Mouse (Mus musculus) liver, adult (tissue): ENCODE results near the gene Cox14.
"Not testable (repeated sequence)": the region's sequence is repeated elsewhere in the genome, so short reads cannot be mapped to it uniquely, and the experiment has no call there.

ENCODE experiments used
- GATA4 ChIP-seq: IDR thresholded peaks from 2 replicates; pipeline ENCODE4 v1.6.1; 2014; ENCODE audit warnings: mild to moderate bottlenecking, low read length; ENCODE audit not compliant: insufficient replicate concordance

Gene Cox14

GRCm38 (mm10) chr15:99735631-99736030 is 10.2 kb downstream of the Cox14 start:
- no peak for TF ChIP-seq GATA4

DNA sequence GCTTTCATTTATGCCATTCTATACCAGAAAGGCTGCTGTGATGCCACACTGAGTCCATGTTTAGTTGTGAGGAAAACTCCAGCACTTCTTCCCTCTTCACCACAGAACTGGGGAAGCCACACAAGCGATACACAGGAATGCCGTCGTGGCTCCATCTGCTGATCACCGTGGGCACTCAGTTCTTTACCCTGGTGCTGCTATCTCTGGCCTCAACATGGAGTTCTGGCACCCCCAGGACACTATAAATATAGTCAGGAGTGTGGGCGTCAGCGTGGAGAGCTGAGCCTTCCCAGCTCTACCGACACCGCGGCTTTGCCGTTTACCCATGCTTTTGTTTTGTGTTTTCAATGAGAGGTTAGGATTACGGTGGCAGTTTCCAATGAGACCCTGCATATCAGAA is 11.3 kb downstream of the Cox14 start:
- no peak for TF ChIP-seq GATA4

DNA sequence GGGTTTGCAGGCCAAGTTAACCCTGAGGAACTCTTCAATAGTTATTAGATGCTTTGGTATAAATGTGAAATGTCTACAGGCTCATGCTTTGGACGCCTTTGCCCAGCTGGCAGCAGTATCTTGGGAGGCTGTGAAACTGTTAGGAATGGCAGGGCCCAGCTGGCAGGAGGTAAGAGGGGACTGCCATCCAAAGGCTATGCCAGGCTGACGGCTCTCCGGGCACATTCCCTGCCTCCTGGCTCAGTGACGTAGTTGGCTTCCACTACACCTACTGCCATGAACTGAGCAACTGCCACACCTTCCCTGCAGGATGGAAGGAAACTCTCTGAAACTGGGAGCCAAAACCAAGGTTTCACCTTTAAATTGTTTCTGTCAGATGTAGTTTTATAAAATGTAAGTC is 14.8 kb downstream of the Cox14 start:
- no peak for TF ChIP-seq GATA4

DNA sequence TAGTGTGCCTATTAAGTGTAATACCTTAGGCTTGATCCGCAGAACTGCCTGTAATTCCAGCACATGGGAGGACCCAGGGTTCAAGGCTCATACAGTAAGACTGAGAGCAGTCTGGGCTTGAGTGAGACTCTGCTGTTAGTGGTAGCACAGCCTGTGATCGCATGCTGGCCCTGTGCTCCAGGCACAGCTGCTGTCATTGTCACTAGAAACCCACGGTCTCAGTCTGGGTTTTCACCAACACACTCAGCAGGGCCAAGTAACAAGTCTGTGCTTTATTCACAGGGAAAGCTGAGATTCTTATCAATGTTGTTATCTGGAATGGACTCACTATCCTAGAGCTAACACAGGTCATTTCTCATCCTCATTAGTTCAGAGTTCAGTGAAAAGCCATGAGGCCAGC is 28.8 kb downstream of the Cox14 start:
- no peak for TF ChIP-seq GATA4

GRCm38 (mm10) chr15:99767467-99767866 is 42.0 kb downstream of the Cox14 start:
- TF ChIP-seq GATA4: no peak

DNA sequence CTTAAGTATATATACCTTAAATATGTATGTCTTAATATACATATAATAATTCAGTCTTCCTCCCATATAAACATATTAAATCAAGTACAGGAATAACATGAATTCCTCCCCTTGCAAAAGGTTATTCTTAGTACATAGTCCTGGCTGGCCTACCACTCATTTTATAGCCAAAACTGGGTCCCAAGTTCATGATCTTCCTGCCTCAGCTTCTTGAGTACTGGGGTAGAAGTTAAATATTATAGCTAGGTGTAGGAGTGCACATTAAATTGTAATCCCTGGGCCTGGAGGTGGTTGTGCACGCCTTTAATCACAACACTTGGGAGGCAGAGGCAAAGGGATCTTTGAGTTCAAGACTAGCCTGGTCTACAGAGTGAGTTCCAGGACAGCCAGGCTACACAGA is 43.3 kb downstream of the Cox14 start:
- no peak for TF ChIP-seq GATA4

DNA sequence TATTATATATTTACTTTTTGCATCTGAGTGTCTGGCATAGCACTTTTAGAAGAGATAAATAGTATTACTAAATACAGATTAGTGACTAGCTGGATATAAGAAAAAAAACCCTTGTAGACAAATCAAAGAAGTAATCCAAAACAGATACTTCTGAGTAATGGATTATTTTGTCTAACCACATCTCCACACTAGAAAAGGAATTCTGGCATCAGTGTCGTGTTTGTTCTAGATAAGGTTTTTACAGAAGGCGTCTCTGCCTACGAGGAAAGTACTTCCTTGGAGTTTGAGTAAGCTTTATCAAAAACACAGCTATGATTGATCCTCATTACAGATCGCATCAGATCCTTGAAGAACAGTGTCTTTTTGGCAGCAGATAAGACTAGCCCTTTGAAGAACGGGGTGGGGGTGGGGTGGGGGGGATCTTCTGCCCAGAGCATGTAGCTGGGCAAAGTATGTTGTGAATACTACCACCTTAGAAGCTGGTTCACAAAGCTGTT is 45.6 kb downstream of the Cox14 start:
- TF ChIP-seq GATA4: no peak

GRCm38 (mm10) chr15:99771601-99772276 is 46.3 kb downstream of the Cox14 start:
- TF ChIP-seq GATA4: no peak

GRCm38 (mm10) chr15:99772277-99772880 is 47.0 kb downstream of the Cox14 start:
- peak; percentile 27; the same call in 1 of the 2 replicates for TF ChIP-seq GATA4

GRCm38 (mm10) chr15:99772881-99772924 is 47.3 kb downstream of the Cox14 start, which contains the start of gene Cers5:
Gene Cers5 (minus strand): TSS chr15:99772885.
- TF ChIP-seq GATA4: not testable (repeated sequence)

DNA sequence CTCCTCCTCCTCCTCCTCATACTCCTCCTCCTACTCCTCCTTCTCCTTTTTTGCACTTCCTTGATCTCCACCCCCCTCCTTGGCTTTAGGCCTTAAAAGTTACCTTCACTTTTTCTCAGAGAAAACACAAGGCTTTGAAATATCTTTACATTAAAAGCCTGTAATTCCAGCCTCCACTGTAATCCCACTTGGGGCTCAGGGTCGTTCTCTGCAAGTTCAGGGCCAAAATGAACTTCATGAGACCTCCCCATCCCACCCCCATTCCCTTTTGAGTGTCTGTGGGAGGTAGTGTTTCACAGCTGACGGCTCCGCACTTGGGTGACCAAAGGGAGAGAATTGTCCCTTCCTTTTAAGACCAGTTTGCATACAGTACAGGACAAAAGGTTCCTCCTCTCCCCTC is 47.5 kb downstream of the Cox14 start:
- no peak for TF ChIP-seq GATA4
